Mouse (Mus musculus): ENCODE data around the gene Amer2. TPM values are rescaled to one million over a fixed set of nuclear protein-coding genes. Genes with fewer than 3 reads are reported as not detected.
"Not testable (repeated sequence)": the region's sequence is repeated elsewhere in the genome, so short reads cannot be mapped to it uniquely, and the experiment has no call there.

Amer2 gene
- total RNA-seq (2015; ENCODE audit: low replicate concordance): 0.36 and 0.42 TPM in 2 replicates
- total RNA-seq (2017; ENCODE audit: low replicate concordance): 0.08 and 0.13 TPM in 2 replicates

- ATAC-seq (replicated peaks; ENCODE audit: low FRiP score, poor library complexity, severe bottlenecking): no peak
These were observed at the start of gene Amer2 for GRCm38 (mm10) chr14:60372821-60373309. Amer2 (plus strand) TSS chr14:60373259.

- ATAC-seq (replicated peaks; ENCODE audit: low FRiP score, poor library complexity, severe bottlenecking): not testable (repeated sequence)
These were observed 33.1 kb upstream of the Amer2 start for GRCm38 (mm10) chr14:60340001-60340400.

GRCm38 (mm10) chr14:60340570-60340969 is 32.5 kb upstream of the Amer2 start:
- ATAC-seq (replicated peaks; ENCODE audit: low FRiP score, poor library complexity, severe bottlenecking): no peak

- no peak for ATAC-seq (replicated peaks; ENCODE audit: low FRiP score, poor library complexity, severe bottlenecking)
These were observed 27.7 kb upstream of the Amer2 start for GRCm38 (mm10) chr14:60345326-60345876.

GRCm38 (mm10) chr14:60358347-60358746 is 14.7 kb upstream of the Amer2 start:
- ATAC-seq (replicated peaks; ENCODE audit: low FRiP score, poor library complexity, severe bottlenecking): no peak

GRCm38 (mm10) chr14:60361380-60362212 is 11.5 kb upstream of the Amer2 start:
- no peak for ATAC-seq (replicated peaks; ENCODE audit: low FRiP score, poor library complexity, severe bottlenecking)

- ATAC-seq (replicated peaks; ENCODE audit: low FRiP score, poor library complexity, severe bottlenecking): no peak
These were observed 6.3 kb upstream of the Amer2 start for GRCm38 (mm10) chr14:60366729-60367128.

GRCm38 (mm10) chr14:60368769-60369666 is 4.0 kb upstream of the Amer2 start:
- no peak for ATAC-seq (replicated peaks; ENCODE audit: low FRiP score, poor library complexity, severe bottlenecking)

- ATAC-seq (replicated peaks; ENCODE audit: low FRiP score, poor library complexity, severe bottlenecking): no peak
These were observed 3.3 kb upstream of the Amer2 start for GRCm38 (mm10) chr14:60369667-60370315.

GRCm38 (mm10) chr14:60377107-60377506 is 4.0 kb downstream of the Amer2 start:
- no peak for ATAC-seq (replicated peaks; ENCODE audit: low FRiP score, poor library complexity, severe bottlenecking)

- no peak for ATAC-seq (replicated peaks; ENCODE audit: low FRiP score, poor library complexity, severe bottlenecking)
These were observed 4.5 kb downstream of the Amer2 start for GRCm38 (mm10) chr14:60377546-60377945.

- no peak for ATAC-seq (replicated peaks; ENCODE audit: low FRiP score, poor library complexity, severe bottlenecking)
These were observed 5.1 kb downstream of the Amer2 start for GRCm38 (mm10) chr14:60378057-60378565.

GRCm38 (mm10) chr14:60378566-60379322 is 5.7 kb downstream of the Amer2 start:
- no peak for ATAC-seq (replicated peaks; ENCODE audit: low FRiP score, poor library complexity, severe bottlenecking)

GRCm38 (mm10) chr14:60379323-60379957 is 6.4 kb downstream of the Amer2 start:
- ATAC-seq (replicated peaks; ENCODE audit: low FRiP score, poor library complexity, severe bottlenecking): no peak

- ATAC-seq (replicated peaks; ENCODE audit: low FRiP score, poor library complexity, severe bottlenecking): no peak
These were observed 6.9 kb downstream of the Amer2 start for GRCm38 (mm10) chr14:60379958-60380330.

- no peak for ATAC-seq (replicated peaks; ENCODE audit: low FRiP score, poor library complexity, severe bottlenecking)
These were observed 8.6 kb downstream of the Amer2 start for GRCm38 (mm10) chr14:60381671-60382070.

GRCm38 (mm10) chr14:60383816-60384215 is 10.8 kb downstream of the Amer2 start:
- no peak for ATAC-seq (replicated peaks; ENCODE audit: low FRiP score, poor library complexity, severe bottlenecking)

GRCm38 (mm10) chr14:60384269-60384668 is 11.2 kb downstream of the Amer2 start:
- ATAC-seq (replicated peaks; ENCODE audit: low FRiP score, poor library complexity, severe bottlenecking): no peak

All from erythroid progenitor cell, adult 5-6 weeks (primary cell).